Mouse (Mus musculus) macrophage (primary cell): ENCODE results near the gene Med9. TPM values are rescaled to one million over a fixed set of nuclear protein-coding genes. Genes with fewer than 3 reads are reported as not detected.

Source experiments
- H3K27ac ChIP-seq: fragments of 350-480 bp; formaldehyde crosslinking; 2 replicates; pipeline ENCODE4 v1.9.0; 2021
- H3K36me3 ChIP-seq: fragments of 350-480 bp; formaldehyde crosslinking; 2 replicates; pipeline ENCODE4 v1.9.0; 2021; ENCODE audit errors: inconsistent target
- H3K4me3 ChIP-seq: fragments of 350-480 bp; formaldehyde crosslinking; 2 replicates; pipeline ENCODE4 v1.9.0; 2021; ENCODE audit errors: inconsistent target
- H3K79me2 ChIP-seq: fragments of 350-480 bp; formaldehyde crosslinking; 2 replicates; pipeline ENCODE4 v1.9.0; 2021; ENCODE audit errors: inconsistent target
- WGBS: methylation state at CpG from one replicate; pipeline ENCODE4 v1.1.7; 2026; ENCODE audit warnings: inconsistent platforms; ENCODE audit not compliant: missing documents; 5-methylcytosine and 5-hydroxymethylcytosine counted together
- polyA plus RNA-seq: library from polyadenylated mRNA; stranded (reverse); fragments of 250-400 nt; gene quantifications from 3 replicates; pipeline ENCODE4 v1.2.4, GENCODE M21; 2018; ENCODE audit warnings: inconsistent platforms

Med9 gene
- polyA plus RNA-seq, 1 experiment from 2014 or later: 9.6 TPM

DNA sequence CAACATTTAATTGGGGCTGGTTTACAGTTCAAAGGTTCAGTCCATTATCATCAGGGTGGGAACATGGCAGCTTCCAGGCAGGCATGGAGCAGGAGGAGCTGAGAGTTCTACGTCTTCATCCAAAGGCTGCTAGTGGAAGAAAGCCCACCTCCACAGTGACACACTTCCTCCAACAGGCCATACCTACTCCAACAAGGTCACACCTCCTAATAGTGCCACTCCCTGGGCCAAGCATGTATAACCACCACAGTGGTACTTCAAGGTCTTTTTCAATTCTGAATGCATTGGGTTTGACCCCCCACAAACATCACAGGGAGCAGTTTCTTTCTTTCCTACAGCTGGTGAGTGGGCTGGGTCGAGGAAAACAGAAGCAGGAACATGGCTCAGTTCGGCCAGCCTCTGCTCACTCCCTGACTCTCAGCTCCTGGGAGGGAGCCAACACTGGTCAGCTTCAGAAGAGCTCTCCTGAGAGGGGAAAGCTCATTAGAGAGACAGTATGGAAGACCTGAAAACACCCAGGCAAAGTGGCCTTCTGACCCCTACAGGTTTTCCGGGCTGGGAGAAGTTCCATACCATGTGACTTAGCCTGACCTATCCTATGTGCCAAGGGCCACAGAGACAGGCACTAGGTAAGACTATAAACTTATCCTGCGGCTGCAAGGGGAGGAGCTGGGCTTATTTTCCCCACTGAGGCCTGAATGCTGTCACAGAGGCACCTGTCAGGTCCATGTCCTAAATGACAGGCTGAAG, 53.4 kb downstream of the Med9 start:
- H3K4me3 ChIP-seq: no peak overlapping the region
- no peak overlapping the region for H3K27ac ChIP-seq
- H3K79me2 ChIP-seq: no peaks in the 10 kb centered on the region
- H3K36me3 ChIP-seq: no peaks in the 10 kb centered on the region
- 90% methylated on average over 5 of the region's 5 CpGs for WGBS

DNA sequence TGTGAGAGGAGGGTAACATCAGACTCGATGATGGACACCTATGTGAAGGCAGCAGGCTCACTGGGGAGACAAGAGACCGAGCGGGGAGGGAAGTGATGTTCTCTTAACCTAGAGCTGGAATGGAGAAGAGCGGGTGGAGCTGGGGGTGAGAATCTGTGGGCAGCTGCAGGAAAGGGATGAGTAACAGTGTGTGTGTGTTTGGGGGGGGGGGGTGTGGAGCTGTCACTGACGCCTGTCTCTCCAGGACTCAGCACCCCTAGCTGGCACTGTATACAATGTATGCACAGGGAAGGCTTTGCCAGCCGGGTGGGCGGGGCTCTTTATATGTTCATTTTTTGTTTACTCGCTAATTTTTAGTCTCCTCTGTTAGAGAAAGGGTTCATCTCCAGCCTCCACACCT, 55.8 kb downstream of the Med9 start:
- no peak overlapping the region for H3K4me3 ChIP-seq
- WGBS: 77% methylated on average over 8 of the region's 8 CpGs
- no peaks in the 10 kb centered on the region for H3K79me2 ChIP-seq
- H3K36me3 ChIP-seq: no peaks in the 10 kb centered on the region
- H3K27ac ChIP-seq: no peak overlapping the region

DNA sequence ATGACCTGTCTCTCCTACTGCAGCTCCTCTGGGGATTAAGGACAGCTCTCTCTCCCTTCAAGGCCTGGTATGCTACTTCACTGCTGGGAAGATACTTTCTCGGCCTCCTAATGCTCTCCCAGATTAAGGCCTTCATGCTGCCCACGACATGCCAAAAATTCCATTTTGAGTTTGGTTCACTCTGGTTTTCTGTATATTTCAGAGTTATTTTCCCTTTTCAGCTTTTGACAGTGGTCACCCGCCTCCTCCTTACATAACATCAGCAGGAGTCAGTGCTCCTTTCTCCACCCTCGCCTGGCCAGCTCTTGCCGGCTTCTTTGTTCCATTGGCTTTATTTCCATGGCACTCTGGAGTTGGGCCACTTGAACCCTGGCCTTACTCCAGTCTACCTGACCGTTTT, 56.7 kb downstream of the Med9 start:
- WGBS: 93% methylated on average over 6 of the region's 6 CpGs
- Histone ChIP-seq H3K79me2 (no peaks in the 10 kb centered on the region), H3K27ac (no peak overlapping the region), H3K36me3 (no peaks in the 10 kb centered on the region), H3K4me3 (no peak overlapping the region)

GRCm38 (mm10) chr11:60005866-60006265, 57.9 kb downstream of the Med9 start:
- Histone ChIP-seq H3K36me3 (no peaks in the 10 kb centered on the region), H3K79me2 (no peaks in the 10 kb centered on the region), H3K4me3 (no peak overlapping the region), H3K27ac (no peak overlapping the region)
- WGBS: 89% methylated on average over 3 of the region's 3 CpGs

GRCm38 (mm10) chr11:60009451-60009850, 61.4 kb downstream of the Med9 start:
- no peaks in the 10 kb centered on the region for H3K36me3 ChIP-seq
- H3K4me3 ChIP-seq: no peak overlapping the region
- no peaks in the 10 kb centered on the region for H3K79me2 ChIP-seq
- H3K27ac ChIP-seq: no peak overlapping the region
- 92% methylated on average over 3 of the region's 3 CpGs for WGBS

DNA sequence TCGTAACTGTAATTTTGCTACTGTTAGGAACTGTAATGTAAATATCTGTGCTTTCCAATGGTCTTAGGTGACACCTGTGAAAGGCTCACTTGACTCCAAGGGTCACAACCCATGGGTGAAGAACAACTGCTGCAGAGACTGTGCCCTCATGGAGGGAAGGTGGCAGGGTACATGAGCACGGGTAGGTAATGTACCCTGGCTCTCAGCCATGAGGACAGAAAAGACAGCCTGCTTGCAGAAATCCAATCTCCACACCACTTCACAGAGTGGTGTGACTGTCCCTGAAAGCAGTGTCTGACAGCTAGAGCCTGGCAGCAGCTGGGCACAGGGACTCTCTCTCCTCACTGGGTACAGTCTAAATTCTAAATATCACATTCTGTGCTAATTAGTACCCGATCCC, 63.5 kb downstream of the Med9 start:
- Histone ChIP-seq H3K79me2 (no peaks in the 10 kb centered on the region), H3K27ac (no peak overlapping the region), H3K4me3 (no peak overlapping the region), H3K36me3 (no peaks in the 10 kb centered on the region)
- WGBS: 87% methylated on average over 3 of the region's 3 CpGs

Other genes with a start within 250 kb of the Med9 start
- 0.79 TPM in 1 of 3 replicates, not detected in the others for gene Pld6, start 160.6 kb upstream of the Med9 start, polyA plus RNA-seq
- 36.7 to 92.1 TPM (median 40.6 TPM) in 3 replicates for gene Flcn, start 138.2 kb upstream of the Med9 start, polyA plus RNA-seq
- 10.2 to 21.8 TPM (median 19.2 TPM) in 3 replicates for gene Nt5m, start 108.8 kb upstream of the Med9 start, polyA plus RNA-seq
- gene Cops3, start 108.4 kb upstream of the Med9 start, polyA plus RNA-seq: 33.4 to 53.8 TPM (median 52.0 TPM) in 3 replicates
- gene Rasd1, start 16.7 kb downstream of the Med9 start, polyA plus RNA-seq: 0.09 TPM in 1 of 3 replicates, not detected in the others
- 0.36 to 2.6 TPM (median 1.5 TPM) in 3 replicates for gene Pemt, start 98.3 kb downstream of the Med9 start, polyA plus RNA-seq
- gene Rai1, start 156.8 kb downstream of the Med9 start, polyA plus RNA-seq: 10.5 to 12.9 TPM (median 11.0 TPM) in 3 replicates